Mouse (Mus musculus) stomach, embryonic 14.5 days (tissue): ENCODE measurements around the gene Slc9b1. TPM values are rescaled to one million over a fixed set of nuclear protein-coding genes. Genes with fewer than 3 reads are reported as not detected.

Source experiments
- ATAC-seq: fragments of 200-750 bp; cut with Nextera tagmentation; 2 replicates; pipeline ENCODE4 v1.8.0; 2017; ENCODE audit warnings: low read depth, moderate TSS enrichment; ENCODE audit not compliant: insufficient number of reproducible peaks, insufficient read depth, low FRiP score
- H3K27ac ChIP-seq: fragments of 300-500 bp; sonication (generic); 2 replicates; pipeline ENCODE4 v1.5.1; 2014; ENCODE audit warnings: mild to moderate bottlenecking, low read length, moderate library complexity, mixed read lengths
- H3K27me3 ChIP-seq: fragments of 300-500 bp; sonication (generic); 2 replicates; pipeline ENCODE4 v1.6.1; 2014; ENCODE audit warnings: low read length, control low read depth, mixed read lengths; ENCODE audit not compliant: control insufficient read depth, insufficient read depth
- H3K36me3 ChIP-seq: fragments of 300-500 bp; sonication (generic); 2 replicates; pipeline ENCODE4 v1.6.1; 2014; ENCODE audit warnings: mild to moderate bottlenecking, control low read depth, low read length, moderate library complexity, mixed read lengths; ENCODE audit not compliant: control insufficient read depth, insufficient read depth
- H3K4me1 ChIP-seq: fragments of 300-500 bp; sonication (generic); 2 replicates; pipeline ENCODE4 v1.6.1; 2014; ENCODE audit warnings: low read length, control low read depth, mixed read lengths; ENCODE audit not compliant: control insufficient read depth, insufficient read depth
- H3K4me2 ChIP-seq: fragments of 300-500 bp; sonication (generic); replicated peaks from 2 replicates; pipeline ENCODE4 v1.6.1; 2014; ENCODE audit warnings: low read depth, low read length, control low read depth
- H3K4me3 ChIP-seq: fragments of 300-500 bp; sonication (generic); 2 replicates; pipeline ENCODE4 v1.5.1; 2014; ENCODE audit warnings: low read depth, low read length, control low read depth
- H3K9ac ChIP-seq: fragments of 300-500 bp; sonication (generic); replicated peaks from 2 replicates; pipeline ENCODE4 v1.6.1; 2014; ENCODE audit warnings: low read depth, mild to moderate bottlenecking, control low read depth, low read length, moderate library complexity, mixed read lengths
- H3K9me3 ChIP-seq: fragments of 300-500 bp; sonication (generic); 2 replicates; pipeline ENCODE4 v1.6.1; 2016; ENCODE audit warnings: low read depth, low read length, control low read depth; ENCODE audit not compliant: control insufficient read depth
- WGBS: fragments of 180-500 bp; shearing (Covaris S2); extraction: QIAGEN DNeasy Blood & Tissue Kit; methylation state at CpG from one replicate; pipeline ENCODE4 v1.1.7; 2014; 5-methylcytosine and 5-hydroxymethylcytosine counted together
- polyA plus RNA-seq: library from polyadenylated mRNA; unstranded; fragments of >200 nt; fragmentation: Nextera tagmentation; extraction: Ambion mirVana; gene quantifications from 2 replicates; pipeline ENCODE4 v1.2.1, GENCODE M21; 2014

Gene Slc9b1
- polyA plus RNA-seq, 1 experiment from 2014 or later, result not detected

- ATAC-seq, result no peak
- no peaks in the 10 kb centered on the region for H3K36me3 ChIP-seq
- no peaks in the 10 kb centered on the region for H3K9me3 ChIP-seq
- no peaks in the 10 kb centered on the region for H3K4me1 ChIP-seq
- H3K4me2 ChIP-seq, result no peak overlapping the region
- H3K27me3 ChIP-seq, result no peaks in the 10 kb centered on the region
- no peak overlapping the region for H3K9ac ChIP-seq
- H3K27ac ChIP-seq, result no peak overlapping the region
- H3K4me3 ChIP-seq, result no peak overlapping the region
Measured at GRCm38 (mm10) chr3:135349022-135349421, 1.2 kb downstream of the Slc9b1 start.

DNA sequence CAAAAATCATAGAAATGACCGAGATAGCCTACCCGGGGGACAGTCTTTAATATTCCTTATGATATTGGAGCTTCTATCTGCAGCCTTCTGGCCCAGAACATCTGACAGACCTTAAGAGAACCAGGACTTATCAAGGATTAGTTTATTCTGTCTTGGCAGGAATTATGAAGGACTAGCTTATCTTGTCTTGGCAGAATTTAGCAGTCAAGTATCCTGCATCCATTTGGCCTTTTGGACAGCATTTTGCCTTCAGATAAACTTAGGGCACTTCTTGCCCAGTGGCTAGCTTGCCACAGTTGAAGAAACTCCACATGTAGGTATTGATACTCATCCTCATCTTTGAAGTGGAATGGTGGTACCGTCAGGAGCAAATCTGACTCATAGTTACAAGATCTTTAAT is 4.0 kb downstream of the Slc9b1 start:
- WGBS, result 93% methylated on average over 3 of the region's 3 CpGs

GRCm38 (mm10) chr3:135357394-135357793 is 9.6 kb downstream of the Slc9b1 start:
- no peak for ATAC-seq
- Histone ChIP-seq H3K4me3 (no peak overlapping the region), H3K9me3 (no peaks in the 10 kb centered on the region), H3K36me3 (no peaks in the 10 kb centered on the region), H3K27me3 (no peaks in the 10 kb centered on the region), H3K9ac (no peak overlapping the region), H3K4me1 (no peaks in the 10 kb centered on the region), H3K4me2 (no peak overlapping the region), H3K27ac (no peak overlapping the region)
- WGBS, result 93% methylated on average over 4 of the region's 4 CpGs

More for the DNA sequence above, 4.0 kb downstream of the Slc9b1 start:
- Histone ChIP-seq H3K27ac (no peak overlapping the region), H3K4me2 (no peak overlapping the region), H3K9ac (no peak overlapping the region), H3K36me3 (no peaks in the 10 kb centered on the region), H3K27me3 (no peaks in the 10 kb centered on the region), H3K4me3 (no peak overlapping the region), H3K9me3 (no peaks in the 10 kb centered on the region), H3K4me1 (no peaks in the 10 kb centered on the region)
- no peak for ATAC-seq

- no peak for ATAC-seq
- 71% methylated on average over 3 of the region's 3 CpGs for WGBS
Measured at GRCm38 (mm10) chr3:135375836-135376235, 28.0 kb downstream of the Slc9b1 start.

GRCm38 (mm10) chr3:135377445-135377844 is 29.6 kb downstream of the Slc9b1 start:
- H3K9ac ChIP-seq, result no peak overlapping the region
- no peaks in the 10 kb centered on the region for H3K36me3 ChIP-seq
- H3K4me3 ChIP-seq, result no peak overlapping the region
- H3K4me2 ChIP-seq, result no peak overlapping the region
- H3K9me3 ChIP-seq, result no peaks in the 10 kb centered on the region
- no peak overlapping the region for H3K27ac ChIP-seq
- H3K27me3 ChIP-seq, result no peaks in the 10 kb centered on the region
- 83% methylated on average over 10 of the region's 10 CpGs for WGBS
- no peak for ATAC-seq
- no peaks in the 10 kb centered on the region for H3K4me1 ChIP-seq

More at GRCm38 (mm10) chr3:135375836-135376235, 28.0 kb downstream of the Slc9b1 start:
- Histone ChIP-seq H3K9me3 (no peaks in the 10 kb centered on the region), H3K27me3 (no peaks in the 10 kb centered on the region), H3K4me1 (no peaks in the 10 kb centered on the region), H3K27ac (no peak overlapping the region), H3K4me2 (no peak overlapping the region), H3K9ac (no peak overlapping the region), H3K36me3 (no peaks in the 10 kb centered on the region), H3K4me3 (no peak overlapping the region)

GRCm38 (mm10) chr3:135379868-135380267 is 32.0 kb downstream of the Slc9b1 start:
- ATAC-seq, result no peak
- WGBS, result 95% methylated on average over 4 of the region's 4 CpGs
- H3K9me3 ChIP-seq, result no peaks in the 10 kb centered on the region
- no peaks in the 10 kb centered on the region for H3K27me3 ChIP-seq
- no peaks in the 10 kb centered on the region for H3K4me1 ChIP-seq
- no peaks in the 10 kb centered on the region for H3K36me3 ChIP-seq
- no peak overlapping the region for H3K4me3 ChIP-seq
- no peak overlapping the region for H3K27ac ChIP-seq
- no peak overlapping the region for H3K9ac ChIP-seq
- no peak overlapping the region for H3K4me2 ChIP-seq

DNA sequence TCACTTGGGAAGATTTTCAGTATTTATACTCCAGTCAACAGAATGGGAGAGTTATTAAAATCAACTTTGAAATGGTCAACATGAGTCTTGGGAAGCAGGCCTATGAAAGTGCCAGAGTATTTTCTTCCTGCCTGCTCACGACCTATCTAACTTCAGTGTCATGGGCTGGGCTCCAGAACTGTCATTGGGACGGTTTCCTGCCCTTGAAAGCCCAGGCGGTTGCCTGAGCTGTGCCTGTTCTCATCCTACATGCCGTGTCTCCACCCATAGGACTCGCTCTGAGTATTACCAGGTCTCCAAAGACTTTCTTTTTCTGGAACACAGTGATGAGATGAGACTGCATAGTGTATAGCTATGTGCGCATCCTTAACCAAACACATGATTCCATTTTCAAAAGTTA is 45.4 kb downstream of the Slc9b1 start:
- 65% methylated on average over 6 of the region's 6 CpGs for WGBS
- ATAC-seq, result no peak
- H3K27ac ChIP-seq, result no peak overlapping the region

GRCm38 (mm10) chr3:135395085-135395484 is 47.3 kb downstream of the Slc9b1 start:
- Histone ChIP-seq H3K4me2 (no peak overlapping the region), H3K4me1 (no peaks in the 10 kb centered on the region), H3K9ac (no peak overlapping the region), H3K4me3 (no peak overlapping the region), H3K36me3 (no peaks in the 10 kb centered on the region), H3K9me3 (no peaks in the 10 kb centered on the region), H3K27ac (no peak overlapping the region), H3K27me3 (no peaks in the 10 kb centered on the region)
- 75% methylated on average over 5 of the region's 5 CpGs for WGBS
- no peak for ATAC-seq

More for the DNA sequence above, 45.4 kb downstream of the Slc9b1 start:
- no peaks in the 10 kb centered on the region for H3K27me3 ChIP-seq
- H3K9ac ChIP-seq, result no peak overlapping the region
- no peaks in the 10 kb centered on the region for H3K36me3 ChIP-seq
- no peaks in the 10 kb centered on the region for H3K9me3 ChIP-seq
- H3K4me3 ChIP-seq, result no peak overlapping the region
- no peak overlapping the region for H3K4me2 ChIP-seq
- H3K4me1 ChIP-seq, result no peaks in the 10 kb centered on the region

DNA sequence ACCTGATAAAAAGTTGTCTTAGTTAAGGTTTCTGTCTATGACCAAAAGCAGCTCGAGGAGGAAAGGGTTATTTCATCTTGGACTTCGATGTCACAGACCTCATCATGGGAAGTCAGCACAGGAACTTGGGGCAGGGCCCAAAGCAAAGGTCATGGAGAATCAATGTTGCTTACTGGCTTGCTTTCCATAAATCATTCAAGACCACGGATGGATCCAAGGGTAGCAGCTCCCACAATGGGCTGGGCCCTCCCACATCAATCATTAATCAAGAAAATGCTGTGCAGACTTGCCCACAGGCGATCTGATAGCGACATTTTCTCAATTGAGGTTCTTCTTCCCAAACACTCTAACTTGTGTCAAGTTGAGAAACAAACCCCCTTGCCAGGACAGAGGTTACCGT is 48.3 kb downstream of the Slc9b1 start:
- H3K27me3 ChIP-seq, result no peaks in the 10 kb centered on the region
- H3K4me1 ChIP-seq, result no peaks in the 10 kb centered on the region
- no peak for ATAC-seq
- 35% methylated on average over 6 of the region's 6 CpGs for WGBS
- H3K36me3 ChIP-seq, result no peaks in the 10 kb centered on the region
- no peak overlapping the region for H3K4me3 ChIP-seq
- no peaks in the 10 kb centered on the region for H3K9me3 ChIP-seq
- H3K27ac ChIP-seq, result no peak overlapping the region
- H3K9ac ChIP-seq, result no peak overlapping the region
- H3K4me2 ChIP-seq, result no peak overlapping the region
